Mouse (Mus musculus) brain, embryonic 14.5 days (tissue): Measurements from ENCODE around the gene Kalrn.

ENCODE experiments used
- CTCF ChIP-seq: fragments of 200-500 bp; IDR thresholded peaks from 2 replicates; pipeline ENCODE4 v1.5.1; 2012; ENCODE audit warnings: inconsistent platforms, mild to moderate bottlenecking, moderate library complexity, borderline replicate concordance; ENCODE audit not compliant: insufficient read depth, insufficient read length; ENCODE audit errors: extremely low read depth
- POLR2A ChIP-seq: fragments of 200-500 bp; IDR thresholded peaks from 2 replicates; pipeline ENCODE4 v1.6.1; 2012; ENCODE audit warnings: mild to moderate bottlenecking, inconsistent platforms, borderline replicate concordance; ENCODE audit not compliant: poor library complexity, insufficient read depth, insufficient read length, severe bottlenecking; ENCODE audit errors: extremely low read depth

GRCm38 (mm10) chr16:34066376-34066775, 507.0 kb downstream of the Kalrn start:
- no peak for TF ChIP-seq POLR2A
- no peak for TF ChIP-seq CTCF
